Mouse (Mus musculus) G1E-ER4 (cell line): ENCODE results near the gene Cmpk2. TPM values are rescaled to one million over a fixed set of nuclear protein-coding genes. Genes with fewer than 3 reads are reported as not detected.

ENCODE experiments used
- GATA1 ChIP-seq: IDR thresholded peaks from one replicate; pipeline ENCODE4 v1.8.0; 2012; ENCODE audit warnings: low read length, inconsistent platforms
- polyA plus RNA-seq: library from polyadenylated mRNA; stranded (reverse); fragments of >175 nt; gene quantifications from 2 replicates; pipeline ENCODE4 v1.2.3, GENCODE M21; 2012

The Cmpk2 gene
- polyA plus RNA-seq, 1 experiment: not detected

DNA sequence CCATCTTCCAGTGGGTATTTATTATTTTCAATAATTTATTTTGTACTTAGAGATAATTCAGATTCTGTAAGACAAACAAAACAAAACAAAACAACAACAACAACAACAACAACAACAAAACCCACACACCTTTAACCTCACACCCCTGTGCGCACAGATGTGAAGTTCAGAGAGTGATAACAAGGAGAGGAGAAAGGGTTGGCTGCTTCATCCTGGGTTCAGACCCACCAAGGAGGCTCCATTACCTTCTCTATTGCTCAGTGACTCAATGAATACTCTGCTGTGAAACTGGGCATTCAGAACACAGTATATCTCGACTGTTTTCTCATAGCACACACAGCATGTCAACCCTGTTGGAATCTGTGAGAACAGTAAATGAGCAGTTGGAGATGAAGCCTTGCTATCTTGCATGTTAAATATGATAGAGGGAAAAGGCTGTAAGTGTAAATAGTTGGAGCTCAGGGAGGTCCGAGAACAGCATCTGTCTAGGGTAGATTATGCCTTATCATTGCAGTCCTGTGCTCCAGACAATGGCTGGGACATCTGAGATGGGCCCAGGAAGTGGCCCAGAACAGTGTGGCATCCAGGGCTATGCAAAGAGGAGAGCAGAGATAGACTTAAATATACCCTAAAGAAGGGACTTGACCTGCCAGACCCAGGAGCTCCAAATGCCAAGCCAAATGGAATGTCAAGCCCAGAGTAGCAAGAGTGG, 3.9 kb downstream of the Cmpk2 start:
- no peak for TF ChIP-seq GATA1

DNA sequence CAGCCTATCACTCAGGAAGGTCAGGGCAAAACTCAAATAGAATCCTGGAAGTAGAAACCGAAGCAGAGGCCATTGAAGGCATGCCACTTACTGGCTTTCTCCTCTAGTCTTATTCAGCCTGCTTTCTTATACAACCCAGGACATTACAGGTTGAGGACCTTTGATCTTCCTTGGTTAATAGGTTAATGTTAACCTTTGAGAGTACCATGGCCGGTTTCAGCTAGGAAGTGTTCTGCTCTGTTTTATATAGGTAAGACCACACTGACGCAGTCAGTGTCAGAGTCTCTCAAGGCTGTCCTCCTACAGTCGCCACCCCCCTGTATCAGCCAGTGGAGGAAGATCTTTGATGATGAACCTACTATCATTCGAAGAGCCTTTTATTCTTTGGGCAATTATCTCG, 4.7 kb downstream of the Cmpk2 start:
- TF ChIP-seq GATA1: no peak

DNA sequence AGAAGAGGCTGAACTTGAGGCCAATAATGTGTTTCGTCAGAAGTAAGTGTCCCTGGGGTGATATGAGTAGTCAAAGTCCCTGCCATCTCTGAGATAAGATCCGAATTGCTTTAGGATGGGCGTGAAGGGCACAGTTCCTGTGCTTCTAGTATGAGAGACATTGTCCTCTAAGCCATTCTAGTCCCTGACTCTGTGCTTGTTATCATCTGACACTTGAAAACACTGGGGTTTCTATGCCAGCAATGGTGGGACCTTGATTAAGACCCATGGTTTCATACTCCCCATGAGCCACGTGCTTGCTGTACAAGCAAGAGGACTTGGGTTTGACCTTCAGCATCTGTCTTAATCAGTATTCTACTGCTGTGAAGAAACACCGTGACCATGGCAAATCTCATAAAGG, 8.2 kb downstream of the Cmpk2 start:
- TF ChIP-seq GATA1: no peak

DNA sequence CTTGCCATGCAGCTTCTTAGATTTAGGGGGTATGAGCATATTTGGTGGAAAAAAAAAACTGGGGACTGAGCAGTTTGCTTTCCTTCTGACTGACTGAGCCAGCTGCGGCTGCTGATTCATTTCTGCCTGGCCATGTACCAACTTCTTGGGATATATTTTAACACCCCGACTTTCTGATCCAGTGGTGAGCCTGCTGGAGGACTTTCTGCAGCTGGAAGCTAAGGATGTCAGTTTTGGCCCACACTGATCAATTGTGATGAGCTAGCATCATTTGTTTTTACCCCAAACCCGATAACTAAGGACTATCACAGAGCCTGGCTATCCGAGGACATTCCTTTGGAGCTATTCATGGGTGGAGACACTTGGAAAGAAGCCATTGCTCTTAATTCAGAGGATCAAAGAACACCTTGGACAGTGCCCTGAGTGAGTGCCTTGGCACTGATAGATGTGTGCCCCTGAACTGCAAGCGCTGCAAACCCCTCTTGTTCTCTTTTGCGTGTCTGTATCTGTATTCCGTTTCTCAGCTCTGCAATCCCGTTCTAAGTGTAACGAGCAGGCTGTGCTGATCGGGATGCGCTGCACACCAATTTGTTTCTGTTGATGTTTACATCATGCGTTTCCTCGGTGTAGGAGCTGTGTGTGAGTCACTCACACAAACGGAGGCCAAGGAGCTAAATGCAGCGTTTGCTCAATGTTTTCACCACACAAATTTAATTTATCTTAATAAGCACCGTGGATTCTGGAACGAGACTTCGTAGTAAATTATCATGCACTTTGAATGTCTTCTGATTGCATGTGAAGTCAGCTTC, 9.4 kb downstream of the Cmpk2 start:
- no peak for TF ChIP-seq GATA1

DNA sequence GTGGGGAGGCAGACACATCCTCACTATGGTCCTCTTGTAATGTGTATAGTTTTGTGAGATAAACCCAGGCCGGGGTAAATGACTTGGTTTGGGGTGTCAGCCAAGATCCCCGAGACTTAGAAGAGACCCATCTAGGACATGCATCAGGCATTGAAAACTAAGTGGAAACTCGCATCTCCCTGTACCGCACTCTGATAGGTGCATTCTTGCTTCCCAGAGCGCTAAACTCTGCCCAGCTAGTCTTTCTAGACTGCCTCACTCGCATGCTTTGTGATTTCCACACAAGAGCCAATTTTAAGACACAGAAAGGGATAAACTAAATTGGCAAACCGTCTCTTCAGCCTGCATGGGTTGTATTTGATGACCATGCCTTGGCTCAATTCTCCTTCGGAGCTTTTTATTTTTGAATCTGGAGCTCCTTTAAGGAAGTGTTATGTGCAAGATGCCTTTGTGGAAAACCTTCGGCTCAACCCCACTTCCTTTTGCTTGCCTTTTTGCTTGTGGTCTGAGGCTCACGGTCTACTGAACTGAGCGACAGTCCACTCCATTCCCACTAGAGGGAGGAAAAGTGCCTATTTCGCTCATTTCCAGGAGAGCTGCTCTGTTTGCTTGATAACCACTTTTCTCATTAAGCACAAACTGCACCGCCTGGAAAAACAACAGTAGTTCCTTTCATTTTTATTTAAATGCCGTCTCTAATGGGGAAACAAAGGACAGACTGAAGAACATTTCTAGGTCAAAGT, 19.0 kb downstream of the Cmpk2 start:
- no peak for TF ChIP-seq GATA1

DNA sequence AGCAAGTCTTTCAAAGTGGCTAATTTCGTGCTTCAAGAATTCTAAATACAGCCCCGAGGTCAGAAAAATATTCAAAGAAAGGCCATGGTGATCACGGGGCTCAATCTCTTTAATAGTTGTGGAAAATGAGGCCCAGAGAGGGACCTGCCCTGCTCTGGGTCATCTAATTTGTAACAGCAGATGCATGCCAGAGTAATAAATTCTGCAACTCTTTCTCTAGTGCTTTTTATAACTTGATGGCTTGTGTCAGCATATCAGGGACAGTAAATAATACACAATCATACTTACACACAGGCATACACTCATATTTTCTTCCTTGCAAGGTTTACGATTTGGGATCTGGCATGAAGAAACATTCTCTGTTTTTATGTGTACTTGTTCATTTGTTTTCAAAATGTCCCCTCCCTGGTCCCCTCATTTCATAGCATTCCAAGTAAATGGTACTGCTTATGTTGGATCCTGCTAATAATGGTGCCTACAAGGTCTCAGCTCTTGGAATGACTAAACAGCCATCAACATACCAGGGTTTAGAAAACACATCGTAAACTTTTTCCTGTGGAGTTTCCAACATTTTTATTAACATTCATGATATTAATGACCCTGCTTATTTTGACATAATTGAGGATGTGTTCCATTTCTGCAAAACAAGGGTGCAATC, 19.7 kb downstream of the Cmpk2 start:
- no peak for TF ChIP-seq GATA1

DNA sequence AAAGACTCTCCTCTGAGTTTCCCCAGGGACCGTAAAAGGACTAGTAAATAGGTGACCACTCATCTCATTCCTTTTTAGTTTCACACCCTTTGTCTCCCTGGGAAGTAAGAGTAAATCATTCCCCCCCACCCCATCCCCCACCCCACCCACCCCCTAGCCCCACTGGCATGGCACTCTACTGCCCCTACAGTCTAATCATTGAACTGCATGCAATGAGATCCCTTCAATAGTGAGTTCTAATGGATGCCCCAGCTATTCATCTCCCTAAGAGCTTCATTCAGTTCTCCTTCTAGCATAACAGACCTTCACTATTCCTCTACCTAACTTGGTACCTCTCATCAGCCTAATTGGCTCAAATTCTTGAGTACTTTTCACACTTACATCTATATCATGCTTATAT, 20.9 kb downstream of the Cmpk2 start:
- no peak for TF ChIP-seq GATA1

DNA sequence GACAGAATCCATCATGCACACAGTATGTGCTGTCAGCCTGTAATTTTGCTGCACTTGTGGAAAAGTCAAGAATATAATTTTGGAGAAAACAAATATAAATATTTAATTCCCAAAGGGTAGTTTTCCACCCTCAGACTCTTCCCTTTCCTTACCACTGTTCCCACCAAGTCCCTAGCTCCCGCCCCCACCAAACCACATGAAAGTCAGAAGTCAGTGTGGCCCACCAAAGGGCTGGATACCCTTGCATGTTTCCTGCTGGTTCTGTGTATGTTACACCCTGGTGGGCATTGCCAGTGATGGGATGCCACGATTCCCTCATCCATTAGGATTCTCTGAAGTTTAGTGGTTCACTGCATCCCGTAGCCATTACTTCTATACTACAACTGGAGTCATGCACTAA, 32.0 kb downstream of the Cmpk2 start:
- no peak for TF ChIP-seq GATA1

DNA sequence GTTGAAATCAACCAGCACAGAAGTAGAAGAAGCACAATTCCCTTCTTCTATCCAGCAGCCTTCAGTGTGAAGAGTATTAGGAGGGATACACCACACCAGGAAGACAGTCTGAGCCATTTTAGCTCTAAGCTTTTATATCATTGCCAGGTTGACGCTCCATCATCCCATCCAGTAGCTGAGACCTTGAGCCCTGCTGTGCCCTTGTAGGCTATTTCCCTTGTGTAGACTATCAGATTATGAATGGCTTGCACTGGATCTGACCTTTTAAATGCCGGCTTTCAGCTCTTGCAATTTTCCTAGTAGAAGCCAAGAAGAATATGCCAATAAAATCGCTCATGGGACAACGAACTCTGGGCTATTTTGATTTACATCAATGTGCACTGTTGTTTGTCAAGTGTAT, 42.0 kb downstream of the Cmpk2 start:
- no peak for TF ChIP-seq GATA1

DNA sequence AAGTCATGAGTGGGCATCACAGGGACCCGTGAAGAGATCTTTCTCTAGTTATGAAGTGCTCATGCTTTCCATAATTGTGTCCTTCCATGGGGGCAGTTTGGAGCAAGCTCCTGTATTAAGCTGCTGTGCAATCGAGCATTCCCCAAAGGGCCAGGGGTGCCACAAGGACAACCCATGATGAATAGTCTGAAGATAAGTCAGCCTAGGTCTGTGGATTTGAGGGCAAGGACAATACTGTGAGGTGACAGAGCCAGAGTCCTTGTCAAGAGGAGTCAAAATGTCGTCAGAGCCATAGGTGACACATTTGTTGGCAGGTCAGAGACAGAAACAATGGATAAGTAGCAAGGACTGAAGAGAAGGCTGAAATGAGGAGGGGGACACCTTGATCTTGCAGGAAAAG, 49.2 kb downstream of the Cmpk2 start:
- TF ChIP-seq GATA1: no peak

DNA sequence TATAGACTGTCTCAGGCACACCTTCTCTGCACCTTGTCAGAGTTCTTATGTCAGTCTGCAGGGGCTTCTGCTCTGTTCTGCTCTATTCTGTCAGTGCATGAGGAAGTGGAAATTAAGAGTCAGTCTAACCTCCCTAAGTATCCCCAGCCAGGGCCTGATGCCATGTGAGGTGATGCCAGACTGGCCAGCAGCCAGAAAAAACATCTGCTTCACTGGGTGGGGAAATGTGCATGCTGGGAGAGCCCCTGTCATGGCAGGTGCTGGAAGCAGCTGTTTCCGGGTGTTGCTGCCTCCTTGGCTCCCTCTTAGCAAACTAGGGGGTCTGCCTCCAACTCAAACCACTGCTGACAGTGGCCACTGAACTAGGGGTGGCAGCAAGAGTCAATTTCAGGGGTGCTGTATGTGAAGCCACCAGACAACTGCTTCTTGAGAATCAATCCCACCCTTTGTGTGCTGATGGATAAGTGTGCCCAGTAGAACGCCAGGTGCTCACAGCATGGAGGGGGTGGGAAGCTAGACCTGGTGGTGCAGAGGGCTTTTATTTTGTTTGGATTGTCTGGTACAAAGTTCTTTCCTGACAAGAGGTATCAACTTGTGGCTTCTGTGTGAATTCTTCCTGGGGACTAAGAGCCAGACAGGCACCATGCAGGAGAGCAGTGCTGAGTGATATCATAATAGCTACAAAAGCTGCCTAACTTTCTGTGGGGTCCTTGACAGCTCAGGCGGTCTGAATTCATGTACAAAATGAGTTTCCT, 56.1 kb downstream of the Cmpk2 start:
- TF ChIP-seq GATA1: no peak

DNA sequence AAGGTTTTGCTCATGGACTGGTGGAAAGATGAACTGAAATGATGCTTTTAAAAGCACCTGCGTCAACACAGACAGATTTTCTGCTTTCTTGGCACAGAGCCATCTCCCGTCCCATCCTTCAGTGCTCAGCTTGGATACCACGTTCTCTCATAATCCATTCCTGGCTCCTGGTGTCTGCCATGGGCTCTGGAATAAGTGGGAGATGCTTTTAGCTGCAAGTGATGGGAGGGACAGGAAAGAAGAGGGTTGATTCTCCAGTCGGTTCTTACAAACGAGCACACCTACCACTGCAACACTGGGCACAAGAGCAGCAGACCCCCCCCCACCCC, 56.7 kb downstream of the Cmpk2 start:
- TF ChIP-seq GATA1: no peak

Other genes starting within 250 kb of the Cmpk2 start
- not detected in 2 replicates for gene Rnf144a, start 54.0 kb upstream of the Cmpk2 start, polyA plus RNA-seq
- not detected in 2 replicates for gene Rsad2, start 12.8 kb upstream of the Cmpk2 start, polyA plus RNA-seq